Mouse (Mus musculus) frontal cortex, postnatal 25 days (tissue): ENCODE data around the gene Slc46a3.

Source experiments
- DNase-seq, 2 experiments: peaks; one replicate each; pipeline ENCODE4 v3.0.0; 2022; ENCODE audit warnings: low spot score in 2 of 2

Gene Slc46a3

DNA sequence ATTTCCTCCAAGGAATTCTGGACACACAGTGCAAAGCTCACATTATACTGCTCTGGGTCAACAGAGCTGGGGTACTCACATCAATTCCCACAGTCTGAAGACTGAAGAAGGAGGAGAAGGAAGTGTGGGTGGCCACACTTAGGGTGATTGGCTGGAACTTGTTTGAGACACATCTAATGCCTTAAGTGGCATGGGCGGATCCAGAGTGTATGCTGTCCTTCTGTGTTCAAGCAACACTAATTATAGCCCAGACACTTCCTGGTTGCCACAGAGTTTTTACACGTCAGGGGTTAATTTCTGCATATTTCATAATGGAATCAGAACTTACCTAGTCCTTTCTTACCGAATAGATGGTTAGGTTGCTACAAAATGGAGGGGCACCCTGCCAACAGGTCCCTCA is 49.3 kb downstream of the Slc46a3 start:
- no peak for DNase-seq

- no peak for DNase-seq
These were observed 51.3 kb downstream of the Slc46a3 start for GRCm38 (mm10) chr5:147843340-147843739.

GRCm38 (mm10) chr5:147839418-147839817 is 55.2 kb downstream of the Slc46a3 start:
- DNase-seq, result no peak

DNA sequence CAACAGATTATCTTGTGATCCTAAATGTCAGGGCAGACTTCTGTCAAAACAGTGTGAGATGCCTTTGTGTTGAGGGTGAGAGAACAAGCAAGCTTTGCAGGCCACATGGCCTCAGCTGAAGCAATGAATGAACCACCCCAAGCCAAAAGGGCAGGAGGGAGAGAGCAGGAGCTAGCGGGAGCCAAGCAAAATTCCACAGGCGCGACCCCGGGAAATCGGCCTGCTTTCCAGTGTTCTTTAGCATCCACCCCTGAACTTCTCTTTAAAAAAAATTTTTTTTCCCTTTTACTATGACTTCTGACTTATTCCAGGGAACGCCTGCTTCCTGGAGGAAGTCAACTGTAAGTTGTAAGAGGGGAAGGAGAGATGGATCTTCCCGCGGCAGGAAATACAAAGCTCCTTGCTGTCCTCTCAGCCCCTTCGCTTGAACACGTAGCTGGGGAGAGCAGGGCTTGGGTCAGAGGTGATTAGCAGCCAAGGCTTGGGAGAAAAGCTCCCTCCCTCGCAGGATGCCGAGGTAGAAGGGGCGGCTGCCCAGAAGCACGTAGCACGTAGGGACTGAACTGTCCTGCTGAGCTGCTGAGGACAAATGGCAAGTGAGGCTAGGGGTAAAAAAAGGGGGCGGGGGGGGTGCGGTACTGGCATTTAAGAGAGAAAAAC is 59.6 kb downstream of the Slc46a3 start:
- no peak for DNase-seq

- no peak for DNase-seq
These were observed 61.8 kb downstream of the Slc46a3 start for GRCm38 (mm10) chr5:147832842-147833241.

DNA sequence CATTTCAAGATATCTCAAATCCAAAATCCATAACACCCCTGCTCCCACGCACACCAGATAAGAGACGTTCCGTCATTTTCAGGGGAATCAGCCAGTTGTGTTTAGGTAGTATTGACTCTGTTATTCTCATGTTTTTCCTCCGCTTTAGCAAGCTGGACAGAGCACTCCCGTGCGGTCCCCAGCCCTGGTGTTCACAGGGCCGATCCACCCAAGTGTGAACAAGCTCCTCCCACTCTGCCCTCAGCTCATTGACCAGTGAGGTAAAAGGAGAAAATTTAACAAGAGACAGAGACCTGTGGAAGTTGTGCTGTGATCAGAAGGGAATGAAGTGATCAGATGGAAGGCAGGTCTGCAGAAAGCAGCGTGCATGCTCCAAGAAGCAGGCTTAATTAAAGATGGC is 65.8 kb downstream of the Slc46a3 start:
- DNase-seq, result no peak
